Mouse (Mus musculus): ENCODE data around the gene Nlgn3.
"Not testable (repeated sequence)": the region's sequence is repeated elsewhere in the genome, so short reads cannot be mapped to it uniquely, and the experiment has no call there.

Gene Nlgn3

GRCm38 (mm10) chrX:101300427-101301030 lies 1.6 kb downstream of the Nlgn3 start:
- no peak for DNase-seq

DNA sequence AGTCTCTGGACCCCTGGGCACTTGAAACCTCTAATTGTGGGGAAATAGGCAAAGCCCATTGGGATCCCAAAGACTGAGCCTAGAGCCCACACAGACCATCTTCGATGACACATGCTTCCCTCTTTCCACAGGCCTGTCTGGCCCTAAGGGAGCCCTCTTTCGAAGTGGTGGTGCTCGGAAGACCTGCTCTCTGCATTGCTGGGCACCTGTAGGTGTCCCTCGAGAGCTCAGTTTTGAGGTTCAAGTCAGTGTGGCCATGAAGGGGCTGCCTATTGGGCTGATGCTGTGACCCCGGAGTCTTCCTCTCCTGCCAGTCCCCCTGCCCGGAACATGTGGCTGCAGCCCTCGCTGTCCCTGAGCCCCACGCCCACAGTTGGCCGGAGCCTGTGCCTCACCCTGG lies 2.7 kb downstream of the Nlgn3 start:
- DNase-seq, result no peak

DNA sequence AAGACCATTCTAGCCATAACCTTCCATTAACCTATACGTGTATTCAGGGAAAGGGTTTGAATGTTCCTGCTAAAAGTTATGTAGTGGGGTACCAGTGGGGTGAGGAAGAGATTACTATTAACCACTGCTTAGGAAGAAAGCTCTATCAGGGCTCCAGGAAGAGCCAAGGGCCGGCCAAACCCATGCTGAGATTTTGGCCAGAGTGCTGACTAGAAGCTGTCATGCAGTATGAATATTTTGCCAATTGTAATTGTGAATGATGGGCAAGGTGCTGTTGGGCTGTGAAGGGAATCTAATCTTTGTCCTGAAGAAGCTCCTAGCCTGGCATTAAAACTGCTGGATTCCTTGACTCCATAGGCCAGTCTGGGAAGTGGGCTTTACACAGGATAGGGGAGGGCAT lies 5.7 kb downstream of the Nlgn3 start:
- no peak for DNase-seq

- DNase-seq, result no peak
Observed at GRCm38 (mm10) chrX:101309299-101309698, 10.3 kb downstream of the Nlgn3 start.

- DNase-seq, result no peak
Observed at GRCm38 (mm10) chrX:101313625-101314359, 14.8 kb downstream of the Nlgn3 start.

GRCm38 (mm10) chrX:101319775-101320174 lies 20.8 kb downstream of the Nlgn3 start:
- DNase-seq, result no peak

- DNase-seq, result peak; percentile 9
Observed at GRCm38 (mm10) chrX:101325989-101326899, 27.3 kb downstream of the Nlgn3 start.

- DNase-seq, result peak; percentile 62
Observed at GRCm38 (mm10) chrX:101329372-101330028, 30.5 kb downstream of the Nlgn3 start.

DNA sequence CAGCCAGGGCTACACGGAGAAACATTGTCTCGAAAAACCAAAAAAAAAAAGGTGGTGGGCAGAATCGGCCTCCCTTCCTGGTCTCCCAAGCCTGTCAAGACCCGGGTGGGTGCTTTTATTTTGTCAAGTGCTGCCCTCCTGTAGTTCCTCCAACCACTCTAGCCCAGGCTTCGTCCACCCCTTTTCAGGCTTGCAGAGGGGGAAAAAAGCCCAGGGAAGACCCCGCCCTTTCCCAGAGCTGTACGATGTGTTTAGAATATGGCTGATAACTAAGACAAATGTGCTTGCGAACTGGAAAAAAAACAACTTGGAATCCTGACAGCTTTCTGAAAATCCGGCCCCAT lies 33.0 kb downstream of the Nlgn3 start:
- DNase-seq, result no peak

GRCm38 (mm10) chrX:101332375-101333211 lies 33.6 kb downstream of the Nlgn3 start:
- peak; percentile 92 for DNase-seq

DNA sequence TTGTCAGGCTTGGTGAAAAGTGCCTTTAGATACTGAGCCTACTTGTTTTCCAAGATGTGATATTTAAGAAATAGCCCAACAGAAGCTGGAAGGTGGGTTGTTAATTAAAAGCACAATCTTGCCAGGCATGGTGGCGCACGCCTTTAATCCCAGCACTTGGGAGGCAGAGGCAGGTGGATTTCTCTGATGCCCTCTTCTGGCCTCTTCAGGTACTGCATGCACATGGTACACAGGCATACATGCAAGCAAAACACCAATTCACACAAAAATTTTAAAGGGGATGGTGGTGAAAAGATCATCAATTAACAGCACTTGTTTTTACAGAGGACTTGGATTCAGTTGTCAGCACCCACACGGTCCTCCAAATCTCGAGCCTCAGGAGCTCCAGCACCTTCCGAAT lies 35.6 kb downstream of the Nlgn3 start:
- peak; percentile 59 for DNase-seq

GRCm38 (mm10) chrX:101338666-101339065 lies 39.7 kb downstream of the Nlgn3 start:
- DNase-seq, result no peak

DNA sequence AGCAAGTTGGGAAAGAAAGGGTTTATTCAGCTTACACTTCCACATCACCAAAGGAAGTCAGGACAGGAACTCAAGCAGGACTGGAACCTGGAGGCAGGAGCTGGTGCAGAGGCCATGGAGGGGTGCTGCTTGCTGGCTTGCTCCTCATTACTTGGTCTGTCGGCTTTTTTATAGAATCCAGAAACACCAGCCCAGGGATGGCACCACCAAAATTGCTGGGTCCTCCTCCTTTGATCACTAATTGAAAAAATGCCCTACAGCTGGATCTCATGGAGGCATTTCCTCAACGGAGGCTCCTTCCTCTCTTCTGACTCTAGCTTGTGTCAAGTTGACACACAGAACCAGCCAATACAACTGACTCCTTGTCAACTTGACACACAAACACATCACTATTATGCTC lies 43.9 kb downstream of the Nlgn3 start:
- DNase-seq, result not testable (repeated sequence)

- no peak for DNase-seq
Observed at GRCm38 (mm10) chrX:101345456-101345855, 46.5 kb downstream of the Nlgn3 start.

- DNase-seq, result no peak
Observed at GRCm38 (mm10) chrX:101346475-101346874, 47.5 kb downstream of the Nlgn3 start.

DNA sequence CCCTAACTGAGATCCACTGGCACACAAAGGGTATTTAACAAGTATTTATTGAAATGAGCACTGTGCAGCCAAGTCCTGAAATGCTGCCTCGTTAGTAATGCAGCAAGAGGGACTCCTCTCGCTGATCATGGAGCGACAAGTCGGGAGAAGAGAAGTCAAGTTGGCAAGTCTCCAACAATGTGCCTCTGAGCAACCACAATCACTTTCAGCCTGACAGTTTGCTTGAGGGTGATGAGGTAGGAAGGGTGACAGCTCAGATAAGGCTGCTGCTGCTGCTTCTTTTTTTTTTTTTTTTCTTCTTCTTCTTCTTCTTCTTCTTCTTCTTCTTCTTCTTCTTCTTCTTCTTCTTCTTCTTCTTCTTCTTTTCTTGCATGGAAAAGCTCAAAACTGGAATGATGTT lies 52.2 kb downstream of the Nlgn3 start:
- DNase-seq, result peak; percentile 14

- peak; percentile 33 for DNase-seq
Observed at GRCm38 (mm10) chrX:101358902-101359301, 59.9 kb downstream of the Nlgn3 start.

DNA sequence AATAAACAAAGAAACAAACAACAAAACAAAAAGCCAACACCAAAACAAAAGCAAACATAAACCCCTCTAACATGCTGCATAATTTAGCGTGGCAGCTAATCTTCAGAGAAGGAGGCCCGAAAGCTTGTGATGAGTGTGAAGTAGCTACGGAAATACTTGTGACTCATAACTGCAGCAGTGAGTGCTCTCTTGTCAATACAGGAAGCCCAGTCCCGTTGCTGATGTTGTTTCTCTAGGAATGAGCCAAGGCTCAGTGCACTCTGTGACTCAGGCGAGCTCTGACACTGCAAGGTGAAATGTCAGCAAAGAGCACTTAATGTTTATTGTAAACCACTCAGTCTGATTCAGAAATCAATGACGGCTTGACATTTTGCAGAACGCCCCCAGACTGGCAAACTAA lies 70.0 kb downstream of the Nlgn3 start:
- DNase-seq, result no peak

DNA sequence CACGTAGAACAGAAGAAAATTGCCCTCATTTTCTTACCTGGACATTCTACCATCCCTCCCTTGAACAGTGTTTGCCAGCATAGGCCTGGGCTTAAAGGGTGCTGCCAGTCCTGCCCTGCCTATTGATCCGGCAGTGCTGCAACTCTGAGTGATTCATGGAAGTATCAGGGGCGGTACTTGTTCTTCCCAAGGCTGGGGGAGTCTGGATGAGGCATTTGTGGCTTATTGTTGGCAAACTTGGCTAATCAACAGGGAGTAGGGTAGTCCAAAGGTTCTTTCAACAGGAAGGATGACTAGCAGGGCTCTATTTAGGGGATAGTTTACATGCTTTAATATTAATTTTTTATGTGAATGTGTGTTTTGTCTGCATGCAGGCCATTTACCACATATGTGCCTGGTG lies 71.6 kb downstream of the Nlgn3 start:
- DNase-seq, result no peak

DNA sequence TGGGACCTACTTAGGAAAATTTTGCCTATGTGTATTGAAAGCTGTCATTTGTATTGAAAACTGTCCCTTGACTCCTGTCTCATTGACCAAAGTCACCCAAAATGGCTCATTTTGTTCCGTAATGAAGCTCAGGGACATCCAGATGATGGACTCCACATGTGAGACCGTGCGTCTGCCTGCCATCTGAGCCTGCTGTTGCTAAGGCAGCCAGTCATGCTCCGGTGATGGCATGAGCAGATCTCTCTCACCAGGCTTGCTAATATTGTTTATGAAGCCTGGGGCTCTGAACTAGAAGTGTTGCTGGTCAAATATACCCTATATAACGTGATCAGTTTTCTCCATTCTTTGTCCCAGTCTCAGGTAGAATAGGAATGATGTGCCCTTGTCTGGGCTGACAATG lies 74.0 kb downstream of the Nlgn3 start:
- DNase-seq, result no peak
